Mouse (Mus musculus): Measurements from ENCODE around the gene Trpm1.

Trpm1 gene

DNA sequence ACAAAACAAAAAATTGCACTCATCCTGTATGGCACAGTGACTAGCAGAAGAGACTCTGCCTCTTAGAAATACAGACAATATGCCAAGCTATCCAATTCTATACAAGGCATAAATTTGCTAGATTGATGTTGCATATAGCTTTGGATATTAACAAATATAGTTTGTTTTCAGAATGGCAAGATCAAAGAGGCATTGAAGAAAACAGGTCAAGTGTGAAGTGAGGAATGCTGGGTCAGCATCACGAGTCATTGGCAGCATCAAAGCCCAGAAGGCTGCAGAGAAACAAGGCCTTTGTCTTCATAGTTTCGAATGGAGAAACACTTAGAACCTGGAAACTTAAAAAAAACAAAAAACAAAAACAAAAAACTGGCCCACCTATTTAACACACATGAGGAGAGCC is 78.4 kb downstream of the Trpm1 start:
- no peak for DNase-seq (ENCODE audit: low spot score in 2 of 2)

DNA sequence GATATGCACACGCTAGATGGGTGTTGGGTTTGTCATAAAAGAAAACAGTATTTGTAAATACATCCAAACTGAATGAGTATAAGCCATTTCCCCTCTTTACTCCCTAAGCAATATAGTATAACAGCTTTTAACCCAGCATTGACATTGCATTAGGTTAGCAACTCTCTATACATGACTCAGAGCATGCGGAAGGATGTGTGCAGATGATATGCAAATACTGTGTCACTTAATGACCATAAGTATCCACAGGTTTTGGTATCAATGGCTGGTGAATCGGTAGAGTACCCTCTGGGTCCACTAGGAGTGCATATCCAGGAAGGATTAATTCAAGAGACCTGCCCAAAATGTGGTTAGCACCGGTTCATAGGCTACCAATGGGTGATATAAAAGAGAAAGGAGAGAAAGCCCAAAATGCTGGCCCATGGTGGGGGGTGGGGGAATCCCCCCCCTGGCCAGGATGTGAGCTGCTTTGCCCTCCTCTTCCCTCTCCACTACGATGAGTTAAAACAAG is 80.7 kb downstream of the Trpm1 start:
- no peak for DNase-seq (ENCODE audit: low spot score in 2 of 2)

- DNase-seq (ENCODE audit: low spot score in 2 of 2) = no peak
Observed at GRCm38 (mm10) chr7:64236521-64236920, 82.9 kb downstream of the Trpm1 start.

DNA sequence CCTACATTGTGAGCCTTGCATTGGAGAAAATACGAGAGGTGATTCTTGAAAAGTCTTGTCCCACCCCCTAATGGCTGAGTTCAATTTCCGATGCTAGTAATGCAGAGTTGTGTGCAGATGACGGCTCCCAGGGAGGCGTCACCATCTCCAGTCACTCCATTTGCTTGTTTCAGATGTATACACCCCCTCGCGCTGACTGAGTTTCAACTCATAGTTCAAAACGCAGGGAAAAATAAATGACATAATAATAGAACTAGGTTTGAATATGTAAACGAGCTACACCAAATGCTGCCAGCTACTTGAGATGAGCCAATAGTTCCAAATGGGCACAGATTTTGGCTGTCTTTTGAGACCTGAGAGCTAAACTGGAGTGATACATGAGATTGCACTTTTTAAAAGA is 84.1 kb downstream of the Trpm1 start:
- no peak for DNase-seq (ENCODE audit: low spot score in 2 of 2)

DNA sequence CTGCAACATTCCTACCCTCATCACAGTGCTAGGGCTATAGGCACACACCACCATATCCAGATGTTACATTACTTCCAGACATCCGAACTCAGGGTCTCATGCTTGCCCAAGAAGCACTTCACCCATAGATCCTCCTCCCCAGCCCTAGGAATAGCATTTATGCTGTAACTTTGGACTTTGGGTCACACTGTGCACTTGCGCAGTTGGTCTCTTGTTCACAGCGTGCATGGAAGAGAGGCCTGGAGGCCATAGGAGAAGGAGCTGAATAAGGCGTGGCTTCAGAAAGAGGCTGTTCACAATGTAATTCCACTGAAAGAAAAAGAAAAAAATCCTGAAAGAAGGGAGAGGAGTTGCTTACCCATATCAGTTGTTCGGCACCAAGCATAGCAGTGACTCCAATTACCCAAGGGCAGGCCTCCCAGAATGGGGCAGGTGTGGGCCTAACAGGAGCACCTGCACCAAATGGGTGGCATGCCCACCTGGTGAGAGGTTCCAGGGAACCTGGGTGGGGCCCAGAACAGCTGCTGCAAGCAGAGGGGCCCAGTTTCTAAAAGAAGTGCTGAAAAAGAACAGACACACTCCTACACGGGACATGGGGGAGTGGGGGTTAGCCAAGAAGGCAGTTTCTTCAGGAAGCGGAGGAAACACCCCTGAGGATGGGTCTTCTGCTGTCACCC is 84.9 kb downstream of the Trpm1 start:
- no peak for DNase-seq (ENCODE audit: low spot score in 2 of 2)

DNA sequence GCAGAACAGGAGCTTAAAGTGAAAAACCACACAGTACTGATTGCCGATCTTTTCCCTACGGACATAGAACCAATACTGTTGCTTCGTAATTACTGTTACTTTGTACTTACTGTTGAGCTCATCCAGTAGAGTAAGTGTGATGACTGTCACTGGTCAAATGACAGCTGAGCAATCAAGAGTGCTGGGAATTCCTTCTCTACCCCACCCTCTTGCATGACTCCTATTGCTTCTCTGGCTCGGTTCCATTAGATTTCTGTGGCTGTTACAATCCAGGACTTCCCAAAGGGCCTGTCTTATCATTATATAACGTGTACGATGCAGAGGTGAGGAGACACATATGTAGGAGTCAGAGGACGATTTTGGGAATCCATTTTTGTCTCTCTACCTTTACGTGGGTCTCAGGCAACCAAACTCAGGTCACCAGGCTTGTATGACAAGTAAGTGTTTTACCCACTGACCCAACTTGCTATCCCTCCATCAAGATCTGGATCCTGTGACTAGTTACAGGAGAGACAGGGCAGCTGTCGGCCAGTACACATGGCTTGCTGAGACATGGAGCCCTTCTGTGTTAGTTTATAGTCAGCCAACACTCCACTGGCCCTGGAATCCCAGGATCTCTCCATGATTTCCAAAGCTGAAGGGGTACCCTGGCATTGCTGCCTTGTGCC is 85.6 kb downstream of the Trpm1 start:
- no peak for DNase-seq (ENCODE audit: low spot score in 2 of 2)

GRCm38 (mm10) chr7:64239806-64240315 is 86.2 kb downstream of the Trpm1 start:
- no peak for DNase-seq (ENCODE audit: low spot score in 2 of 2)

GRCm38 (mm10) chr7:64242424-64242823 is 88.8 kb downstream of the Trpm1 start:
- no peak for DNase-seq (ENCODE audit: low spot score in 2 of 2)

GRCm38 (mm10) chr7:64244371-64244770 is 90.7 kb downstream of the Trpm1 start:
- no peak for DNase-seq (ENCODE audit: low spot score in 2 of 2)

GRCm38 (mm10) chr7:64246713-64247112 is 93.1 kb downstream of the Trpm1 start:
- no peak for DNase-seq (ENCODE audit: low spot score in 2 of 2)

DNA sequence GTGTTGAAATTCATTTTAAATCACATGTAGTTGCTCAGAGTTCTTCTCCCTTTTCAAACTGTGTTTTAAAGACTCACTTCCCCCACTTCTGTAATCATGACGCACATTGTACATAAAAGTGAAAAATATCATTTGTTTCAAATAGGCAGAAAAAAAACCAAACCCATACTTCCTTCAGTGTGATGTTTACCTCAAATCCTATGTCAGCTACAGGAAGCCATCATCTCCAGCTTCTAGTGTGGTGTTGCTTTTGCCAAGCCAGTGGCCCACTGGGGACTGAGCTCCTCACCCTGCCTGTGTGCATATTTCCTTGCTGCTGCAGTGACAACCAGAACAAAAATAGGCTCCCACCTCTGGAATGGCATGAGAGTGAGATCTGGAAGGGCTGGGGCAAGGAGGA is 94.7 kb downstream of the Trpm1 start:
- no peak for DNase-seq (ENCODE audit: low spot score in 2 of 2)

GRCm38 (mm10) chr7:64249715-64250114 is 96.1 kb downstream of the Trpm1 start:
- no peak for DNase-seq (ENCODE audit: low spot score in 2 of 2)

DNA sequence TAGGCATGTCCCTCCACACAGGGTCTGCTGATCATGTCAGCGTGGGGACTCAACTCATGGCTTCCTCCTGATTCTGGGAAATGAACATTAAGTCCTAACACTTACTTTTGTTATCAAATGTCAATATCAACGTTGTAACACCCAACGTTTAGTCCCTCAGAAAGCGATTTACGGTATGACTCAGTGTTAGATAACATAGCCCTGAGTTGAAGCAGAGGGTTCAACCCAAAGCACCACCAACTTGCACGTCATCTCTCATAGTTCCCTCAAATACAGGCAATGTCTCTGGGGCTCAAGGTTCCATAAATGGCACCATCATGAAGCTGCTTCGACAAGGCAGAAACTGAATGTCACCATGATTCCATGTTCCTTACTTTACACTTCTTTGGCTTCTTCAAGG is 96.8 kb downstream of the Trpm1 start:
- DNase-seq (ENCODE audit: low spot score in 2 of 2) = no peak

- DNase-seq (ENCODE audit: low spot score in 2 of 2) = no peak
Observed at GRCm38 (mm10) chr7:64253736-64254135, 100.1 kb downstream of the Trpm1 start.

GRCm38 (mm10) chr7:64265502-64266279 is 112.1 kb downstream of the Trpm1 start:
- DNase-seq (ENCODE audit: low spot score in 2 of 2) = no peak

- no peak for DNase-seq (ENCODE audit: low spot score in 2 of 2)
Observed at GRCm38 (mm10) chr7:64266587-64266986, 113.0 kb downstream of the Trpm1 start.

- no peak for DNase-seq (ENCODE audit: low spot score in 2 of 2)
Observed at GRCm38 (mm10) chr7:64271926-64272325, 118.3 kb downstream of the Trpm1 start.

DNA sequence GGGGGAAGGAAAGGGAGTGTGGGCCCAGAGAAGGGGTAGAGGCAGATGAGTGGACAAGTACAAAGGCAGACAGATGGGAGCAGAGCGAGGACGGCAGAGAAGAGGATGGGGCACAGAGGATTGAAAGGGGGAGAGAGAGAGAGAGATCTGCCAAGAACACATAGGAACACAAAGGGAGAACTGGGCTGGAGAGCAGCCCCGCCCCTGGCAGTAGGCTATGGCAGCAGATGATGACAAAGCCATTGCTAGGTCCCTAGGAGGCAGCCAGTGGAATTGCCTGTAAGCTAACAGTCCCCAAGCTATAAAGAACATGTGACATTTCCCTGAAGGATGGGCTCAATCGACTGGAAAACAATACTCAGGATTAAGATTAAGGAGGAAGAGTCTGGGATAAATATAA is 121.9 kb downstream of the Trpm1 start:
- no peak for DNase-seq (ENCODE audit: low spot score in 2 of 2)

GRCm38 (mm10) chr7:64276921-64277320 is 123.3 kb downstream of the Trpm1 start:
- DNase-seq (ENCODE audit: low spot score in 2 of 2) = no peak

DNA sequence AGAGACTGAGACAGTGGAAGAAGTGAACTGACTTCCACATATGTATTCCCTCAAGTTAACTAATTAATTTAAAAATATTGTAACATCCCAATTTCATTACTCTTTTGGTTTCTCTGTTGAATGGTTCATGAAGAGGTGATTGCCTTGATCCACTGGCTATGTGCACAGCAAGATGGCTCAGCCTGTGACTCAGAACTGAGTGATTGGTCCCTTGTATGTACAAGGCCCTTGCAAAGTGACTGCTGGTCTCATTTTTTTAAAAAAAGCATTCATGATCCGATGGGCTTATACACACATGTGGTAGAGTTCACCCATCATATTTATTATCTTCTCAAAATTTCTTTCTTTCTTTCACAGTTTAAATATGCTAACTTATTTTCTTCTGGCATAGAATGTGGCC is 124.9 kb downstream of the Trpm1 start:
- DNase-seq (ENCODE audit: low spot score in 2 of 2) = no peak

- DNase-seq (ENCODE audit: low spot score in 2 of 2) = no peak
Observed at GRCm38 (mm10) chr7:64279548-64279947, 125.9 kb downstream of the Trpm1 start.

DNA sequence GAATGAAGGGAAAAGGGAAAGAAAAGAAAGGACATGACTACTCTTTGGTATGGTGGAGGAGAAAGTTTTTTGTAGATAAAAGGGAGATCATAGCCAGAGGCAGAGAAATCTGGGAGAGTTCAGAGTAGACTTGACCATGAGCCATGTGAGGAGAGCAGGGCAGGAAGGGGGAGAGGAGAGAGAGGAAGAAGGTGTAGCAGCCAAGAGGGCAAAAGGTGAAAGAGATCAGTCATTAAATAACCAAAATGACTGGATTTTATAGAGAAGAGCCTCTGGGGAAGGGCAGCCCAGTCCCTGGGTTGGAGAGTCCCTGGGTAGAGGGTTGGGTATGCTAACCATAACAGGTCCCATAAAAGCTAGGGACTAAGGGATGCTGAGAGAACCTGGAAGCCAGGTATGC is 132.9 kb downstream of the Trpm1 start:
- DNase-seq (ENCODE audit: low spot score in 2 of 2) = no peak
